Mouse (Mus musculus) erythroblast, embryonic 14.5 days (primary cell): Measurements from ENCODE around the gene Grm6.

Source experiments
- GATA1 ChIP-seq: IDR thresholded peaks from 2 replicates; pipeline ENCODE4 v1.6.1; 2012; ENCODE audit warnings: low read length, inconsistent platforms, mixed read lengths
- TAL1 ChIP-seq: IDR thresholded peaks from 3 replicates; pipeline ENCODE4 v1.6.1; 2012; ENCODE audit warnings: low read length, inconsistent platforms, mixed read lengths

GRCm38 (mm10) chr11:50886933-50887293, 36.4 kb downstream of the Grm6 start:
- TF ChIP-seq TAL1, result no peak
- no peak for TF ChIP-seq GATA1
